Mouse (Mus musculus) cerebellum, adult 8-10 months (tissue): ENCODE results near the gene Setd6.

ENCODE experiments used
- DNase-seq: peaks from one replicate; pipeline ENCODE4 v3.0.0; 2022

Gene Setd6

GRCm38 (mm10) chr8:95711029-95711428, 4.7 kb upstream of the Setd6 start:
- no peak for DNase-seq

- DNase-seq: no peak
Measured at GRCm38 (mm10) chr8:95712395-95712794, 3.3 kb upstream of the Setd6 start.

- DNase-seq: peak; percentile 79
Measured at GRCm38 (mm10) chr8:95713100-95714010, 2.3 kb upstream of the Setd6 start.

DNA sequence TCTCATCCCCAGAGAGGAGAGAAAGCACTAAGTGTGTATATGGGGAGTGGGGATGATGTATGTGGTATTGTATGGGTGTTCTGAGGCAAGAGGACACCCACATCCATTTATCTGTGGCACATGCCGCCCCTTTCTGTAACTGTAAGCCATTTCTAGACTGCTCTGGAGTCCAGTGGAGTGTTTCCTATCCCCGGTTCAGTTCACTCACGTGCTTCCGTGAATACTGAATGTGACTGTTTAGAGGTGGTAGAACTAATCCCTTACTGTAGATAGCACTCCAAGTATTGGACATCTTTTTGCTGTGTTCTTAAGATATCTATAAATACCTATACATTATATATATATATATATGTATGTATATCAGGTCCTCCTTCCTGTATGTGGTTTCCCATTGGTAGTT, 1.3 kb upstream of the Setd6 start:
- DNase-seq: no peak

DNA sequence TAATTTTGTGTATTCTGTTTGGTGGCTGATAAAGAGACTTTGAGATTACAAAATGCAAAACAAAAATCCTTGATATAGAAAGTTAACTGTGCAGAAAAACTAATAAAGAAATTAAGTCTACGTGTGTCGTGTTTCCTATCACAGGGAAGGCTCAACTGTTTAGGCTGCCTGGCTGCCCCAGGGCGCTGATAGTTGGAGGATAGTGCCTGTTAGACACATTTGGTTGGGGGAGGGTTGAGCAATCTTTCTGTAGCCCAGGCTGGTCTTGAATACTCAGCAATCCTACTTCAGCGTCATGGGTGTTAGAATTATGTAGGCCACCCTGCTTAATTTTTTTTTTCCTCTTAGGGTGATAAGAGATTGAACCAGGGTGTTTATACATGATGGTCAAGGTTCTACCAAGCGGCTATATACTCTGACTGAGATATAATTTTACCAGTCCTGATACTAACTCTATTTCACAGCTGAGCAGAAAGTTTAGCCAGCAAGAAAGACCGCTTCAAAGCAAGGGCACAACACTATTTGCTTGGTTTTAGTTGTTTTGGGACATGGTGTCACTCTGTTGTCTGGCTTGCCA, 756 bp upstream of the Setd6 start:
- DNase-seq: no peak

- no peak for DNase-seq
Measured at GRCm38 (mm10) chr8:95716546-95717335, 1.1 kb downstream of the Setd6 start.

DNA sequence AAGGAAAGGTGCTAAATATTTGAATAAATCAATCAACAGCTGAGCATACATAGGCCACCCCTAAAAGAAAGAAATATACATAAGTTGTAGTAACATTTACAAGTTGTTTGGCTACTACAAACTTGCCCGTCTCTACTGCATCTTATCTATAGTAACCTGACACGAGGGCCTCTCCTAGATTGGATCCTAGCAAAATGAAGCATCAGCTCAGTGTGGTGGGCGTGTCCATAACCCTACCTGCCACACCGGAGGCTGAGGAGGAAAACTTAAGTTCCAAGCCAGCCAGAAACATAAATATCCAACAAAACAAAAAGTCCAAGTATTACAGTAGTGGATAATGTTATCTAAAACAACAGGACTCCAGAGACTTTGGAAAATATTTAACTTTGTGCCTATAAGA, 11.9 kb downstream of the Setd6 start:
- DNase-seq: no peak

DNA sequence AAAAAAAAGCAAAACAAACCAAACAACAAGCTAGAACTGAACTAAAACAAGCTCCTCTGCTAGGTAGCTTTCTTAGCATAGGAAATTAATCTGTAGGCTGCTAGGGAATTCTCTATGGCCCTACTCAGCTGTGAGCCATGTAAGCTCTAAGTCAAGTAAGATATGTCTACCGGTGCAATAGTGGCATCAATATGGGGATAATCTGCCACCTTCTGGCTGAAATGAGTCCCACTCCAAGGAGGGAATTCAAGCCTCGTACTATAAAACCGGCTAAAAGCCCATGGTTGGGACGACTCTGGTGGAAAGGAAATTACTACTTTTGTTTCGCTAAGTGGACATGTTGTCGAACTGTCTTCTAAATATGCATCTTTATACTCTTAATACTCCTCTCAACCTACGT, 22.9 kb downstream of the Setd6 start:
- no peak for DNase-seq

- no peak for DNase-seq
Measured at GRCm38 (mm10) chr8:95741732-95742131, 26.1 kb downstream of the Setd6 start.

DNA sequence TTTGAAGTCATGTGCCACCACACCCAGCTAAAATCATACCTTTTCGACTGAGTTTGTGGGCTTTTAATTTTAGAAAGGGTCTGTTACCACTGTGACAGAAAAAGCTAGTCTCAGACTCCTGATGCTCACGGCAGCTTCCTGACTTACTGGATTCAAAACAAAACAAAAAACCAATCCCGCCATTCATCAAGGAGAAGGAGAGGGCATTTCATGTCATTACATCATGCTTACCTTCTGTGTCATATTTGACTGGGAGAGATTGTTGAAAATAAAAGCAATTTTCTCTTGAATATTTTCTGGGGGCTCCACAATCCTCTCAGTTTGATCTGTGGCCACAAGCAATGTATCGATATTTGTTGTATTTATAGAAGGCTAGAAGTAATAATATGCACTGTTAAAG, 32.3 kb downstream of the Setd6 start:
- no peak for DNase-seq

DNA sequence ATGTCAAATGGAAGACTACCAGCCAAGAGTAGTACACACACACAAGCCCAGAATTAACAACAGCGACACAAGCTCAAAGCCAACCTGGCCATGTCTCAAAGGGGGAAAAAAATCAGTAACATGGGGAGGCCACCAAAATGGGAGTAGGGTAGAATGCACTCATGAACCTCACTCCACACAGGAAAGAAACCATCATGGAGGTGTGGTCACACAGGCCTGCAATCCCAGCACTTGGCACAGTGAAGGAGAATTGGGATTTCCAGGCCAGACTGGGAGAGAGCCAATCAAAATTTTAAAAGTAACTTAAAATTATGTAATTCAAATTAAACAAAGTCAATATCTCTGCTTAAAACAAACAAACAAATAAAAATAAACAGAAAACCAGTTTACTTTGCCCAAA, 36.2 kb downstream of the Setd6 start:
- DNase-seq: no peak

GRCm38 (mm10) chr8:95760323-95760722, 44.6 kb downstream of the Setd6 start:
- no peak for DNase-seq

DNA sequence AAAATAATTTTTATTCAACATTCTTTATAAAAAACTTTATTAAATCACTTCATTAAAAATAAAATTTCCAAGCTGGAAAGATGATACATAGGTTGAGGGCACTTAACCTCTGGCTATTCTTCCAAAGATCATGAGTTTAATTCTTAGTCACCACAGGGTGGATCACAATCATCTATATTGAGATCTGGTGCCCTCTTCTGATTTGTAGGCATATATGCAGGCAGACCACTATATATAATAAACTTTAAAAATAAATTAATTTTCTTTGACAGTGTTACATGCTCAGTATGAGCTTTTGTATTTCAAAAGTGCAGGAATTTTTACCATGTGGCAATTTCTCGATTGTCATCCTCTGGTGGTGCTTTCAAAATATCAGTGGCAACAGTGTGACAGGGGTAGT, 48.5 kb downstream of the Setd6 start:
- DNase-seq: no peak
